Mouse (Mus musculus): Measurements from ENCODE around the gene Atg16l2.
A peak's percentile ranks its signal among the peaks of the same experiment; 100 is the strongest.

Gene Atg16l2

DNA sequence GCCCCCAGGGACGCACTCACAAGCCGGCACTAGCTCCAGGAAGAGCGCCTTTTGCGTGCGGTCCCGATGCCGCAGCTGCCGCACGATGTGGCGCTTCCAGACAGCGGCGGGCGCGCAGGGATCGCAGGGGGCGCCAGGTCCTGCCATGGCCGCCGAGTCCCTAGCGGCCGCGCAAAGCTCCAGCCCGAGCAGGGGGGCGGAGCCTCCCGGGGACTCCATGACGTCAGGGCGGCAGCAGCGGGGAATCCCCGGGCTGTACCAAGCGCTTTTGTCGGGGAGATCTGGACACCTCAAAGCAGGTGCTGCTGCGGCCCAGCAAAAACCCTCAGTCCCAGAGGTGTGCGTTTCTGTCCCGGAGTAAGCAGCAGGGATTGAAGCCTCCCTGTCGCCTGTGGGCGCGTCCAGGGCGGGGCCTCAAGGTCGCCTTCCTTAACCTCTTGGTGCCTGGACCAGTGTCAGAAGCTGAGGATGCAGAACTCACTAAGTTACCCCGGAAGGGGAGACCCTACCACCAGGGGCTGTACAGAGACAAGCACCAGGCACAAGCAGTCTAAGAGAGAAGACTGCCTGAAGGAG, at the start of gene Atg16l2:
TSS of gene Atg16l2 (minus strand) at position 371 of the 576 bp plus-strand sequence.
- DNase-seq (ENCODE audit: low spot score), result peak; percentile 94

DNA sequence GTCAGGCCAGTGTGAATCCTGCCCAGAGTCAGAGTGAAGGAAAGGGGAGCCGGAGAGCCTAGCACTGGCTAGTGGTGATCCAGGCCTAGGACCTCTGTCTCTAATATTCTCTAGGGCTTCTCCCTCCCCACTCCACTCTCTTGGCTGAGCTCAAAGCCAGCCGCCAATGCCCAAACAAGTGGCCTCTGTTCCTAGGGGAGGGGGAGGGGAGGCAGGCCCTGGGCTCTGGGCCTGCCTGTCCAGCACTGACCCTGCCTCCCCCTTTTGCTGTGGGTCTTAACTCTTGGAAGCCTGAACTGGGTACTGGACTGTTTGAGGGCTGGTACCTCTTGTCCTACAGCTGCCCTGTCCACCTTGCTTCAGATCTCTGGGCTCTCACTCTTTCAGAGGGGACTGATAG, 47.8 kb upstream of the Atg16l2 start:
- peak; percentile 59 for DNase-seq (ENCODE audit: low spot score)

DNA sequence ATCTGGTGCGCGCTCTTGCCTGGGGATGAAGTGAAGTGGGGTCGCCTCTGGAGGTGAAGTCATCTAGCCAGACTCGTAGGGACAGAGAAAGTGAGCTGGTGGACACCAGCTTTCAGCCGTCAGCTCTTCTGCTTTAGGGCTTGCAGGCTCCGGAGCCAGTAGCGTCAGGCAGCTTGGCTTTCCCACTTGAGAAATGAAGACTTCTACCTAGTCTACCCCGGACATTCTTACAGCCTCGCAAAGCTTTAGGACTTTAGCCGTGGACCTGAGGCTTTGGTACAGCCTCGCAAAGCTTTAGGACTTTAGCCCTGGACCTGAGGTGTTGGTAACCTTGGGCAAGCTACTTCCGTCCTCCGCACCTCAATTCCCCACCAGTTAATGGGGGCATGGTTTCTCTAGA, 46.3 kb upstream of the Atg16l2 start:
- peak; percentile 37 for DNase-seq (ENCODE audit: low spot score)

DNA sequence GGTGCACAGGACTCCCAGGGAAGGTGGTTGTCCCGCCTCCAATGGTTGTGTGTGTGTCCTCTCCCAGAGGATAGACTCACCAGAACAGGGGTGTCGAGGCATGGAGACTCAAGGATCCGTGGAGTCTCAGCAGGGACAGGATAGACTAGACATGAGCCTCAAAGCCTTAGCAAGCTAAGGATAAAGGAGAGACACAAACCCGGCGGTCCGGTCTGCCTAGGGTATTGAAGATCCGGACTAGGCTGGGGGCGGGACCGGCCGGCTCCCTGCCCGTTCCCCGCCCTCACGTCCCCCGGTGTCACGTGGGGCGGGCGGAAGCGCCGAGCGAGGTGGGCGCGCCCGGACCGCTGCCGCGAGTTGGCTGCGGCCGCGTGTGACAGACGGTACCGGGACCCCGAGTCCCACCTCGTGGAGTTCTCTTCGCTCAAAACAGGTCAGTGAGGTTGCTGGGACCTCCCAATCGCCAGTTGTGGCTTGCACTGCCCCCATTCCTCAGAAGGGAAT, 45.8 kb upstream of the Atg16l2 start, which contains the start of gene Arap1:
TSS of gene Arap1 (plus strand) at position 301 of the 504 bp plus-strand sequence.
- DNase-seq (ENCODE audit: low spot score), result peak; percentile 78

DNA sequence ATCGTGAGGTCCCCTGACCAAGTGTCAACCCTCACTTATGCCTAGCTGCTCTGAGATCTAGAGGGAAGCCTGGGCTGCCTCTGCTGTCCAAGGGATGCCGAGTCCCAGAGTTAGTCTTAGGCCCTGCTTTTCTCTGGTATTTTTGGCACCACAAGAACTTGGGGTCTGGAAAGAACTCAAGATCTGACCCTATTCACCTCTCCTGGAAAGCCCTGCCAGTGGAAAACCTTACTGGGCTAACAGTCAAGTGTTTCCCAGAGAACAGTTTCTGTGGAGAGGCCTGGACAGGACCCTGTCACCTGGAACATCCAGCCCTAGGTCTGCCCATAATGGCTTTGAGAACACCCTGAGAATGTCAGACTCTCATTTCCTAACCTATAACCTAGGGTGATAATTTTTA, 44.9 kb upstream of the Atg16l2 start:
- DNase-seq (ENCODE audit: low spot score), result no peak

DNA sequence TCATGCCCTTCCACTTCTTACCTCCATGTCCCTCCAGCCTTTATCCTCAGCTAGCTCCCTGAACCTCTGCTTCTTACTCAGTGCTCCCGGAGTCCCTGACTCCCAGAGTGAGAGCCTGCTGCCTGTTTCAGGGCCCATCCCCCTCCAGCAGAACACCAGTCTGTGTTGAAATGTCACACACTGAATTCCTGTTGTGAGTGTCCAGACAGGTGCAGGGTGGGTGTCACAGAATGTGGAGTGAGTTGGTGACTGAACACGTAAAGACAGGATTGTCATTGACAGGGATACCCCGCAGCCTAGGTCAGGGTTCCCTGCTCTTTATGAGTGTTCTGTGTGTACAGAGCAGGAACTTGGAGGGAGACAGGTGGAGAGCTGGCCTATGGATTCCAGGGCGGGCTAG, 42.8 kb upstream of the Atg16l2 start:
- no peak for DNase-seq (ENCODE audit: low spot score)

DNA sequence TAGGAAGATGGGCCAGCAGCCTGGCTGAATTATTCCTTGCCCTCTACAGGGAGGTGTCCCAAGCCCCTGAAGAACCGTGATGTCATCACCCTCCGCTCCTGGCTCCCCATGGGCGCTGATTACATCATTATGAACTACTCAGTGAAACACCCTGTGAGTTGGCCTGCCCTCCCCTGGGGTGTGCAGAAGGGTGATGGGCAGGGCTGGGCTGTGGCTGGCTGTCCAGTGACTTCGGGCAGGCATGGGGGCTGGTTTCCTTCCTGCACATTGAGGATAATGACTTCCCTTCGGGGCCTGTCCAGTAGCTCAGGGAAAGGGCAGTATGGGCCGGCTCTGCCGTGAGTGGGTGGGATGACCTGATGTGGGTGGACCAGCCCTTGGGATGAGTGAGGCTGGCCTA, 41.1 kb upstream of the Atg16l2 start:
- DNase-seq (ENCODE audit: low spot score), result no peak

DNA sequence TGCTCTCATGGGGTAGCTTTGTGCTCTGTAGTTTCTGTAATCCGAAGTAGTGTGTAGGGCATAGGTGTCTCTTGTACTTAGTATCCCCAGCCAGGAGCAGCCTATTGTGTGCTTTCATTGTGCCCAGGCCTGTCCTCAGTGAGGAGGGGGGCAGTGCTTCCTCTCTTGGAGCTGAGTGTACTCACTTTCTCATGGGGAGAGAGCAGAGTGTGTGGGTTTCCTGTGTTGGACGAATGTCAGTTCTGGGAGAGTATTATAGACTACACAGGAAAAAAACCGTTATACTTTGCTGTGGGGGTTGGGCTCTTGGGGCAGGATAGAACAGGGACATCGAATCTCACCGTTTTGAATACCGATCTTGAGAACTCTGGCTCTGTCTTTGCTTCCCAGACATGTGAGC, 39.4 kb upstream of the Atg16l2 start:
- DNase-seq (ENCODE audit: low spot score), result no peak

DNA sequence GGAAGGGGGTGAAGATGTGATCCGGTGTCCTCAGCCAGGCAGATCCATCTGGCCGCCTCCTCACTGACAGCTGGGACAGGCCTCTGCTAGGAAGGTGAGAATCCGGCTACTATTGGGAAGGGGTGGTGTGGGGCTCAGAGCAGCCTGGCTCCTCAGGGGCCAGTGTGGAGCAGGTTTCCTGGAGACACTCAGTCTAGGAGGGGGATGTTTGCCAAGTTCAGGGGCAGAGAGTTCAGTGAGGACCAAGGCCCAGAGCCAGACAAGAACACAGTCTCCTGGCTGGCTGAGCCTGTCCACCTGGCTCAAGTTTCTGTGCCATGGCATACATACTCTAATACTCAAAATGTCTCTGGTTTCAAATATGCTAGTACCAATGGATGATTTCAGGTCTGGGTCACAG, 35.4 kb upstream of the Atg16l2 start:
- DNase-seq (ENCODE audit: low spot score), result no peak

DNA sequence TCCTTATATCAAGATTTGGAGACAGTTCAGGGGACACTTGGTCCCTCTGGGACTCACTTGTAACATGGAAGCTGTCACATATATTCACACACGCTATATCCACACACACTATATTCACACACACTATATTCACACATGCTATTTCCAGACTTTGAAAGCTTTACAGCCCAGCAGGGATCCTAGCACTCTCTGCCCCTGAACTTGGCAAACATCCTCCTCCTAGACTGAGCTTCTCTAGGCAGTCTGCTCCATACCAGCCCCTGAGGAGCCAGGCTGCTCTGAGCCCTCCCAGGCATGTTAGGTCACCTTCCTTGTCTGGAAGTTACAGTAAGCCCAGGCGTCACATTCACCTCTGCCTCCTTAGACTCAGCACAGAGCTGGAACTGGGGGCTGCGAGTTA, 34.6 kb upstream of the Atg16l2 start:
- no peak for DNase-seq (ENCODE audit: low spot score)

DNA sequence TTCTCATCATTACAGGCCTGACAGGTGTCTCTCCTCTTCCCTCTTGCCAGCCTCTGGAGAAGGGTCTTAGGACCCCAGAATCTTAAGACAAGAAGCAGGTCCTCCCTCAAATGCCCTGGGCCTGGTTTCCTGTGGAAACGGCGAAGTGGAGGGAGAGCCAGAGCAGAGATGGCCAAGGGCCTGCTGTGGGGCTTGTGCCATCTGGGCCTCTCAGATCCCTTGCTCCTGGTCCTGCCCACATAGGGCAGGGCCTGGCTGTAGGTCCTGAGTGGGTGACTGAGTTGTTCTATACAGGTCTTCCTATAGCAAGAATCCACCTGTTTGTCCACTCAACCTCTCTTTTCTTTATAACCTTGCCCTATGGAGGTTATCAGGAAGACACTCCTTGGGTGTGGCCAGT, 33.2 kb upstream of the Atg16l2 start:
- DNase-seq (ENCODE audit: low spot score), result no peak

DNA sequence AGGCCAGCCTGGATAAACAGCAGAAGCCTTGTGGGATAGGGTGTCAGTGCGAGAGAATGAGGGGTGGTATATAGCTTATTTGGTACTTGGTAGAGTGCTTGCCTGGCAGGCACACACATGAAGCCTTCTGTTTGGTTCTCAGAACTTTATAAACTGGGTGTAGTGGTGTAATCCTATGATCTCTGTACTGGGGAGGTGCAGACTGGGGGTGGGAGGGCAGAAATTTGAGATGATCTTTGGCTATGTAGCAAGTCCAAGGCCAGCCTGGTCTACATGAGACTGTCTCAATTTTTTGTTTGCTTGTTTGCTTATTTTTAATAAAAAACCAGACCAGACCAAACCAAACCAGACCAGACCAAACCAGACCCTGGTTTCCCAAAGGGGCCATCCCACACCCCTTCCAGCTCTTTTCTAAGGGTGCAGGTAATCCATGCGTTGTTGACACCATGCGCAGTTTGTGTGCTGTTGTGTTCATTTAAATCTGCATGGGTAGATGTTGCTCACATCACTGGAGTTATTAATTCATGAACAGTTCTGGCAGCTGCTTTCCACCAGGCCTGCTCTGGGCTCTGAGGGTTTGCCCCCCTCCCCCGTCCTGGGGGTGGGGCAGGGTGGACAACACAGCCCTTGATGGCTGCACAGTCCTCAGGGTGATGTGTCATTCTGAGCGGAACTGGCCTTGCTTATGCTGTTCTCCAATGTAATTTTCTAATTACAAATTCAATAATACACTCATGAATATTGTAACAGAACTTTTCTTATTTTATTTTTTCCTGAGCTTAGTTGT, 30.2 kb upstream of the Atg16l2 start:
- DNase-seq (ENCODE audit: low spot score), result no peak

DNA sequence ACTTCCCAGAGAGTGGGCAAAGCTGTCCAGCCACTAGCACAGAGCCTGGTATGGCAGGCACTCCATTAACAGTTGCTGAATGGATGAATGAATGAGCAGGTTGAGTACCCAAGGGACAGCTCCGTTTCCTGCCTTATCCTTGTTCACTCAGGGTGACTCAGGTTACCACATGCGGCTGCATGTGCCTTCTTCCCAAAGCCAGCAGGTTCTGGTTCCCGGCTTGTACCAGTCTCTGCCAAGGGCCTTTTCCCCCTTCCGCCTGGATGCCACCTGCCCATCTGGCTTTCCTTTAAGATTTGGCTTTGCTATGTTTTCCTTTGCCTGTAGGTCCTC, 28.8 kb upstream of the Atg16l2 start:
- no peak for DNase-seq (ENCODE audit: low spot score)

DNA sequence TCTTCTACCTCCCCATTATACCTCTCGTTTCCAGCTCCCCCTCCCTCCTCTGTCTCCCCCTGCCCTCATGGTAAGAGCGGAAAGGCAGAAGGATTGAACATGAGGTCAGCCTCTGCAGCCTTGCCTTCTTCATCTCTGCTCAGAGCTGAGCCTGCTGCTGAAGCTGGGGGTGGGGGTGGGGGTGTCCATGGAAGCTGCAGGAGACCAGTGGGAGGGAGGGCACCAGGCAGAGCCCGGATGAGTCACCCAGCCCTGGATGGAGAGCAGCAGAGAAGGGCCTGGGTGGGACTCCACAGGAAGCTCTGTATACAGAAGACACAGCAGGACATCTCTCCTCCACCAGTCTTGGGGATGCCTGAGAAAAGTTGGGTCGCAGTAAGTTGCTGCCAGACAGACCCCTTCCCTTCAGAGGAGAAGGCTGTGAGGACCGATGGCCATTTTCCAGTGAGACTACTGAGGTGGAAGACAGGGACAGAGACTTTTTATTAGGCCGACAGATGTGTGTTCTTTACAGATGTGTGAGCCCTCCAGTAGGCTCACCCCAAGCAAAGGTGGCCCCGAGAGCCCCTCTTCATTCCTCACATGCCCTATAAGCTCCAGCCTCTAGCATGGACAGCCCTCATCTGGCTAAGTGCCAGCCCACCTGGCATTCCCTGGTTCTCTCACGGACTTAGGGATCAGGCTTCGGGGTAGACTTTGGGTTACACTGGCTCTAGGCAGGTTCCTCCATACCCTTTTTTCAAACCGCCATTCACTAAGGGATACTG, 28.2 kb upstream of the Atg16l2 start:
- no peak for DNase-seq (ENCODE audit: low spot score)

DNA sequence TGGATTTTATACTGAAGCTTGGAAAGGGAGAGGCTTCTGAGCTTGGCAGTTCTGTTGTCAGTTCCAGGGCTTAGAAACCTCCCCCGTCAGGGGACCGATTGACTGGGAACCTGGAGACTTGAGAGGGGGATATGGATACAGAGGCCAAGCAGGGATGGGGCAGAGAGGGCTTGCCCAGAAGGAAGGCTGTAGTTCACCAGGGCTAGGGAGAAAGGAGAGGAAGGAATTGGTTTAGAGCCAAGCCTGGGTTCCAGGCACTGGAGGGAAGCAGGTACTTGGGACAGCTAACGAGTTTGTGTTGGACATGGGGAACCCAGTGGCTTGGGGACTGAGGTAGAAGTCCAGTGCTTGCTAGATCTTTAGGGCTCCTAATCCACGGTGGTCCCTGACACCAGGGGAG, 27.6 kb upstream of the Atg16l2 start:
- DNase-seq (ENCODE audit: low spot score), result no peak

DNA sequence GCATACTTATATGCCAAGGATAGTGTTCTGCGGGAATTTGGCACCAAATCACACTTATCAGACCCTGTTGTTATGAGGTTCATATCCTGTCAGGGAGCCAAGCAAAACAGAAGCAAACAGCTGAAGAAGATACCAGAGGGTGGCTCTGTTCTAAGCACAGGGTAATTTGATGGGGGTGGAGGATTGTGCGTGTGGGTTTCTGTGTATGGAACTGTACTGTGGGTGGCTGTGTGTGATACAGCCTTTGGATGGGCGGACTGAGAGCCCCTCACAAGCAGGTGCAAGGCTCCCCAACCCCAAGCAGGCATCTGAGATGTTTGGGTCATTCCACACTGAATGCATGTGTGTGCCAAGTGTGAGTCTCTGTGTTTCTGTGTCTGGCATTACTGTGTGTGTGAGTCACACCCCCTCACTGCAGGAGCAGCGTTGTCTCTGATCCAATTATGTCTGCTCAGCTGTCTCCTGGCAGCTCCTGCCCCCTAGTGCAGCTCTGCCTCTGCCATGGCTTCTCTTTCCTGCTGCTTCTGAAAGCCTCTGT, 26.6 kb upstream of the Atg16l2 start:
- DNase-seq (ENCODE audit: low spot score), result no peak

DNA sequence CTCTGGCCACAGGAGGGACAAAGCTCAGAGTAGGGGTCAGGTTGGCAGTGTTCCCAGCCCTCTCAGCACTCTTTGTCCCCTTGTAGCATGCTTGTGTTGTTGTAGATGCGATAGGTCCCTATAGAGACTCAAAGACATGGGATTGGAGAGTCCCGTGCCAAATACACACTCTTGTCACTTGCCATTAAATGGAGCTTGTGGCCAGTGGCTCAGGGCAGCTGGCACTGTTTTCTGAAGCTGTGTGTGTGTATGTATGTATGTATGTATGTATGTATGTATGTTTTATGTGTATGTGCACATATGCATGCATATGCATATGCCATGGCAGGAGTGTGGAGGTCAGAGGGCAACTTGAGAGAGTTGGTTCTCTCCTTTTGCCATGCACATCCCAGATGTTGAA, 25.7 kb upstream of the Atg16l2 start:
- DNase-seq (ENCODE audit: low spot score), result no peak

DNA sequence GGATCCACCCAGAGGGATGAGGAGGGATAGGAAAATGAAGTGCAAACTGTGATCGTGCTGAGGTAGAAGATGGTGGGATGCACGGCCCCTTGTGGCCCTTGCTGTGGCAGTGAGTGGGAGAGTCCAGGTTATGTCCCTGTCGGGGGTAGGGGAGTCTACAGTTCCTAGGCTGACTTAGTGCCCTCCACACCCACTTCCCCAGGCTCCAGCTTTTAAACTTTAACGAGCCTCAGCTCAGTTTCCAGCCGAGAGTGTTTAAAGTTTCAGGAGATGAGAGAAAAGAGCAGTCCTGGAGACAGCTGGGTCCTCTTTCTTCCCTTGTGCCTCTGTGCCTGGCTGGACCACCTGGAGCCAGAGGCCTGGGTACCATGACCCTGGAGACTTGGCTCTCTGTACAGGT, 25.2 kb upstream of the Atg16l2 start:
- DNase-seq (ENCODE audit: low spot score), result no peak

DNA sequence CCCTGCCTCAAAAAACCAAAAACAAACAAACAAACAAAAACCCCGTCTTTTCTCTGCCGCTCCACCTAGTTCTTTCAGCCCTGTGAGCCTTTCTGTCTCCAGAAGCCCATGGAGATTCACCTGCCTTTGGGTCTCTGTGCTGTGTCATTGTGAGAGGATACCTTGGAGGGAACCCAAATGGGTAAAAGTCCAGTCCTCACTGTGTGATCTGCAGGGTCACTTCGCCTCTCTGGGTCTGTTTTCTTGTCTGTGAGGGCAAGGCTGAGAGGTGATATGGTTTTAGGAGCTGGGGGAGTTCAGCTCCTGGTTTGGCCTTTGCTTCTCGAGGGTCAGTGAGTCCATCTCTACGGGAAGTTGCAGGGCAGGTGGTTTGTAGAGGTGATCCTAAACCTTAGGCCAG, 24.0 kb upstream of the Atg16l2 start:
- DNase-seq (ENCODE audit: low spot score), result no peak

DNA sequence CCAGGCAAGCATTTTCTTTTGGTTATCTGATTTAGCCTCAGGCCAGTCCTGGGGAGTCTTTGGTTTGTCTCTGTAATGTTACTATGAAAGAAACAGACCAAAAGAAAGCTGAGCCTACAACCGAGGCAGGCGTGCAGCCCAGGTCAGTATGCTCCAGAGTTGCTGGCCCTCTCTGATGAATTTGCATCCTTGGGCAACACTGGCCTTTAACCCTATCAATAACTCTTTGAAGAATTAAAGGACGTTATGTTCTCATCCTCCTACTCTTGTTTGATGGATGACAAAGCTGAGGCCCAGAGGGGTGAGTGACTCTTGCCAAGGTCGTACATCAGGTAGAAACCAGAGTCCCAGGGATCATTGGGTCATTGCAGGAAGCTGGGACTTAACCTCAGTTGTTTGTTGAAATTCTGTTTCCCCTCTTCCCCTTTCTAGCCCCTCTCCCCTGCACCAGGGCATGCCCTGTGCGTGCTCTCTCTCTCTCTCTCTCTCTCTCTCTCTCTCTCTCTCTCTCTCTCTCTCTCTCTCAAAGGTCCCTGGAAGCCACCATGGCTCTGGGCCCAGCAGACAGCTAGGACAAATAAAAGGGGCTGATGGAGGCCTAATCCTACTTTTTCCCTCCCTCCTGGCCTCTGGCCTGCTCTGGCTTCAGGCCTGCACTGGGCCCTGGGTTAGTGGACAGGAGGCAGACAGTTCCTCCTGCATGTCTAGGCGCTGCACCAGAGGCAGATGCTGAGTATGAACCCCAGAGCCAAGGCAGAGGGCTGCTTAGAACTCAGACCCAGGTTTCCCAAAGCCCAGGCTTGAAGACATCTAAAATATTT, 22.3 kb upstream of the Atg16l2 start:
- no peak for DNase-seq (ENCODE audit: low spot score)

DNA sequence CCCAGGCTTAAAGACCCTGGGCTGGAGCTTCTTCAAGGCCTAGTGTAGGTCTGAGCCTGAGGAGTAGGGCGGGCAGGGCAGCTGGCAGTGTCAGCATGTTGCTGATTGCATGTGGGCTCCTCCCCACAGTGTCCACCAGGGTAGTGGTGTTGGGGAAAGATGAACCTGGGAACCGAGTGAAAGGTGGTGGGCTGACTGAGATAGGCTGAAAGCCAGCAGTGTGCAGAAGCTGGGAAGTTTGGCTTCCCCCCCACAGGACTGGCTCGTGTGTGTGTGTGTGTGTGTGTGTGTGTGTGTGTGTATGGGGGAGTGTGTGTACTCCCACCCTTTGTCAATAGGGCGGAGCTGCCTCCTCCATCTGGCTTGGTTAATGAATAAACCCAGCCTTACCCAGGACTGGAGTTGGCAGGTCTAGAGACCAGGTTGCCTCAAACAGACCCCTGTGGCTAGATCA, 21.1 kb upstream of the Atg16l2 start:
- no peak for DNase-seq (ENCODE audit: low spot score)
